Mouse (Mus musculus): ENCODE results near the gene Lif. TPM values are rescaled to one million over a fixed set of nuclear protein-coding genes. Genes with fewer than 3 reads are reported as not detected.

Lif gene
- total and polyA plus RNA-seq, 2 experiments from 2014 or later: 0.10 to 0.21 TPM

DNA sequence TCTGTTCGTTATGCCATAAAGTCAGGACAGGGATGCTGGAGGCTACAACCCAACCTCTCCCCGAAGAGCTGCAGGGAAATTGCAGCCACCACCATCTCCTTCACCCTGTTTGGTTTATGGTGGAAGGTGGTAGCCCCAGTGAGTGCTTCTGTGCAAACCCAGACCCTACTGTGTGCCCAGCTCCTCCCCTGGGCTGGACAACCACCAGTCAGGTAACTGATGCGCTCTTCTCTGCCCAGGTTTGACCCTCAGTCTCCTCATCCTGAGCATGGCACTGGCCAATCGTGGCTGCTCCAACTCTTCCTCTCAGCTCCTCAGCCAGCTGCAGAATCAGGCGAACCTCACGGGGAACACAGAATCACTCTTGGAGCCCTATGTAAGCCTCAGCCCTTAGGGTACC lies 19.2 kb upstream of the Lif start:
- WGBS: 84% methylated on average over 6 of the region's 6 CpGs
- Histone ChIP-seq H3K27ac (no peak overlapping the region), H3K27me3 (ENCODE audit: insufficient read depth, low read length) (no peaks in the 10 kb centered on the region)

DNA sequence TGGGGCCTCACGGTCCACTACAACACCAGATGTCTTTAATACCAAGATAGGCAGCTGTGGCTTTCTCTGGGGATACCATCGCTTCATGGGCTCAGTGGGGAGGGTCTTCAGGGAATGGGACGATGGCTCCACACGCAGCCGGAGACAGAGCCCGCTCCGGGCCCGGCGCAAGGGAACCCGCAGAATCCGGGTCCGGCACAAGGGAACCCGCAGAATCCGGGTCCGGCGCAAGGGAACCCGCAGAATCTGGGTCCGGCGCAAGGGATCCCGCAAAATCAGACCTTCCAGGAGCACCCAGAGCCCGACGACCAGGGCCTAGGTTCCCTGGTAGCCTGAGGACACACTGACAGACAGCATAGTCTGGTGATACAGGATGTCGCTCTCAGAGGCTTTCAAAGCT lies 17.7 kb upstream of the Lif start:
- Histone ChIP-seq H3K27me3 (ENCODE audit: insufficient read depth, low read length) (no peaks in the 10 kb centered on the region), H3K4me2 (ENCODE audit: low read depth, low read length) (no peak overlapping the region), H3K4me1 (ENCODE audit: insufficient read depth, low read length) (no peaks in the 10 kb centered on the region), H3K9ac (replicated peaks; ENCODE audit: low read length) (no peak overlapping the region), H3K4me3 (ENCODE audit: low read length) (no peak overlapping the region), H3K27ac (no peak overlapping the region), H3K36me3 (ENCODE audit: insufficient read depth, low read length) (no peaks in the 10 kb centered on the region), H3K9me3 (ENCODE audit: low read length) (no peaks in the 10 kb centered on the region)
- DNase-seq (ENCODE audit: low spot score) (no peak), ATAC-seq (no peak)
- TF ChIP-seq CTCF (IDR thresholded peaks at IDR 0.05; ENCODE audit: low read depth): no peak
- WGBS: 93% methylated on average over 23 of the region's 23 CpGs

More for the DNA sequence above, 19.2 kb upstream of the Lif start:
- Histone ChIP-seq H3K4me2 (ENCODE audit: low read depth, low read length) (no peak overlapping the region), H3K9me3 (ENCODE audit: low read length) (no peaks in the 10 kb centered on the region), H3K36me3 (ENCODE audit: insufficient read depth, low read length) (no peaks in the 10 kb centered on the region), H3K9ac (replicated peaks; ENCODE audit: low read length) (no peak overlapping the region), H3K4me3 (ENCODE audit: low read length) (no peak overlapping the region), H3K4me1 (ENCODE audit: insufficient read depth, low read length) (no peaks in the 10 kb centered on the region)
- no peak for DNase-seq (ENCODE audit: low spot score)
- no peak for ATAC-seq
- TF ChIP-seq CTCF (IDR thresholded peaks at IDR 0.05; ENCODE audit: low read depth): no peak

DNA sequence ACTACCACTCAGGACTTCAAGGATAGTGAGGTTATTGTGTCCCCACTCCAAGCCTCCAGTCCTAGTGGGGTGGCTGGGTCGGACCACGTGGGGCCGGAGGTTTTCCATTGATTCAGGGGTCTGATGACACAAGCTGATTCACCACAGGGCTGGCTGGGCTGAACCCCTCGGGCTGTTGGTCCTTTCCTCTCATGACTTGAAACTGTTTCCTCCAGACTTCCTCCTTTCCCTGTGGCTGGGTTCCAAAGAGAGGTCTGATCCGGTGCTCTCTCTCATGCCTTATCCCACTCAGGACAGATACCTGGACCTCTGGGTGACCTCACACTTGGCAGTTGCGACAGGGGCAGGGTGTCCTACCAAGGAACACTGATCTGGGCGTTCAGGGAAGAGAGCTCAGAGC lies 17.2 kb upstream of the Lif start:
- Histone ChIP-seq H3K9ac (replicated peaks; ENCODE audit: low read length) (no peak overlapping the region), H3K9me3 (ENCODE audit: low read length) (no peaks in the 10 kb centered on the region), H3K27me3 (ENCODE audit: insufficient read depth, low read length) (no peaks in the 10 kb centered on the region), H3K4me1 (ENCODE audit: insufficient read depth, low read length) (no peaks in the 10 kb centered on the region), H3K4me3 (ENCODE audit: low read length) (no peak overlapping the region), H3K27ac (no peak overlapping the region), H3K4me2 (ENCODE audit: low read depth, low read length) (no peak overlapping the region), H3K36me3 (ENCODE audit: insufficient read depth, low read length) (no peaks in the 10 kb centered on the region)
- no peak for ATAC-seq
- 77% methylated on average over 7 of the region's 7 CpGs for WGBS
- no peak for DNase-seq (ENCODE audit: low spot score)
- TF ChIP-seq CTCF (IDR thresholded peaks at IDR 0.05; ENCODE audit: low read depth): no peak

DNA sequence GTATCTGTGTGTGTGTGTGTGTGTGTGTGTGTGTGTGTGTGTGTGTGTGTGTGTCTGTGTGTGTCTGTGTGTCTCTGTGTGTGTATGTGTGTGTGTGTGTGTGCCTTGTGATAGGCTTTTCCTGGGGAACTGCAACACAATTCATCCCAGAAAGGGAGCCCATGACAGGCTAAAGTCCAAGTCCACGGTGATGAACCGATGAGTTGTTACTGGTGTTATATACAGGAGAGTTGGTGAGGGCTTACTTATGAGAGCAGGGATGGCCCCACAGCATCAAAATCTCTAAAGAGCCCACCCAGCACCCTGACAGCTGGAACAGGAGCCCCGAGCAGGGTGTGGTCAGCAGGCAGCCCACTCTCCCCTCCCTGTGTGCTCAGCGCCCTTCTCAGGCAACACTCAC lies 16.2 kb upstream of the Lif start:
- H3K4me3 ChIP-seq (ENCODE audit: low read length): no peak overlapping the region
- H3K36me3 ChIP-seq (ENCODE audit: insufficient read depth, low read length): no peaks in the 10 kb centered on the region
- no peaks in the 10 kb centered on the region for H3K9me3 ChIP-seq (ENCODE audit: low read length)
- WGBS: 80% methylated on average over 4 of the region's 4 CpGs
- no peak overlapping the region for H3K27ac ChIP-seq
- TF ChIP-seq CTCF (IDR thresholded peaks at IDR 0.05; ENCODE audit: low read depth): no peak
- no peak overlapping the region for H3K4me2 ChIP-seq (ENCODE audit: low read depth, low read length)
- no peaks in the 10 kb centered on the region for H3K4me1 ChIP-seq (ENCODE audit: insufficient read depth, low read length)
- H3K9ac ChIP-seq (replicated peaks; ENCODE audit: low read length): no peak overlapping the region
- no peak for DNase-seq (ENCODE audit: low spot score)
- H3K27me3 ChIP-seq (ENCODE audit: insufficient read depth, low read length): no peaks in the 10 kb centered on the region
- ATAC-seq: no peak

DNA sequence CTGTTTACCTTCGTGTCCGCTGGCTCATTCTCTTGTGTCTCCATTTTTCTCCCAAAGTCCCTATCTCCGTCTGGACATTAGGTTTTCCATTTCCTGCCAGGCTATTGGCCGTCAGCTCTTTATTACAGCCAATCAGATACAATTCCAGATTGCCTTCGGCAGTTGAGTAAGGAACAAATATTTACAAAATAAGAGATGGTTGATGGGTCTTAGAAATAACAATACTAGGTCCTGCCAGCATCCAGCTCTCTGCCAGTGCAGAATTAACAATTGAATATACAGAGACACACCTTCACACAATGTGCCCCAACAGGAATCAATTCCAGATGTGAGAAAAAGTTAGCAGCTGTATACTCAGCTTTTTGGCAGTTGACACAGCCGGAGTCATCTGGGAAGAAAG lies 11.2 kb upstream of the Lif start:
- no peak for ATAC-seq
- Histone ChIP-seq H3K27ac (no peak overlapping the region), H3K4me1 (ENCODE audit: insufficient read depth, low read length) (no peaks in the 10 kb centered on the region), H3K9ac (replicated peaks; ENCODE audit: low read length) (no peak overlapping the region), H3K36me3 (ENCODE audit: insufficient read depth, low read length) (no peaks in the 10 kb centered on the region), H3K4me3 (ENCODE audit: low read length) (no peak overlapping the region), H3K4me2 (ENCODE audit: low read depth, low read length) (no peak overlapping the region), H3K27me3 (ENCODE audit: insufficient read depth, low read length) (no peaks in the 10 kb centered on the region), H3K9me3 (ENCODE audit: low read length) (no peaks in the 10 kb centered on the region)
- DNase-seq (ENCODE audit: low spot score): no peak
- WGBS: 71% methylated on average over 6 of the region's 6 CpGs
- no peak for TF ChIP-seq CTCF (IDR thresholded peaks at IDR 0.05; ENCODE audit: low read depth)

DNA sequence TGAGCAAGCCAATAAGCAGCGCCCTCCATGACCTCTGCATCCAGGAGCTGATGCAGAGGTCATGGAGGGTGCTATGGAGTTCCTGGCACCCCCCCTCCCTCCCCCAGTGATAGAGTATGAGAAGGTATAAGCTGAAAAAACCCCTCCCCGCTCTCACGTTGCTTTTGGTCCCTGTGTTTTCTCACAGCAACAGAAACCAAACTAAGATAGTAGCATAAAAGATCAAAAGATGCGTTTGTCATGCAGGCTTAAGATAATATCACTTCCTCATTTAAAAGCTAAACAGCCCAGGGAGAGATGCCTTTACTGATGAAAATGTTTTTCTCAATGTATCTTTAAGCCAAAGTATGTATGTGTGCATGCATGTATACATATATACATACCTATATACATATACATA lies 10.7 kb upstream of the Lif start:
- Histone ChIP-seq H3K27me3 (ENCODE audit: insufficient read depth, low read length) (no peaks in the 10 kb centered on the region), H3K4me2 (ENCODE audit: low read depth, low read length) (no peak overlapping the region), H3K27ac (no peak overlapping the region), H3K9me3 (ENCODE audit: low read length) (no peaks in the 10 kb centered on the region), H3K9ac (replicated peaks; ENCODE audit: low read length) (no peak overlapping the region), H3K4me3 (ENCODE audit: low read length) (no peak overlapping the region), H3K36me3 (ENCODE audit: insufficient read depth, low read length) (no peaks in the 10 kb centered on the region), H3K4me1 (ENCODE audit: insufficient read depth, low read length) (no peaks in the 10 kb centered on the region)
- TF ChIP-seq CTCF (IDR thresholded peaks at IDR 0.05; ENCODE audit: low read depth): no peak
- ATAC-seq (no peak), DNase-seq (ENCODE audit: low spot score) (no peak)
- WGBS: 75% methylated on average over 4 of the region's 4 CpGs

DNA sequence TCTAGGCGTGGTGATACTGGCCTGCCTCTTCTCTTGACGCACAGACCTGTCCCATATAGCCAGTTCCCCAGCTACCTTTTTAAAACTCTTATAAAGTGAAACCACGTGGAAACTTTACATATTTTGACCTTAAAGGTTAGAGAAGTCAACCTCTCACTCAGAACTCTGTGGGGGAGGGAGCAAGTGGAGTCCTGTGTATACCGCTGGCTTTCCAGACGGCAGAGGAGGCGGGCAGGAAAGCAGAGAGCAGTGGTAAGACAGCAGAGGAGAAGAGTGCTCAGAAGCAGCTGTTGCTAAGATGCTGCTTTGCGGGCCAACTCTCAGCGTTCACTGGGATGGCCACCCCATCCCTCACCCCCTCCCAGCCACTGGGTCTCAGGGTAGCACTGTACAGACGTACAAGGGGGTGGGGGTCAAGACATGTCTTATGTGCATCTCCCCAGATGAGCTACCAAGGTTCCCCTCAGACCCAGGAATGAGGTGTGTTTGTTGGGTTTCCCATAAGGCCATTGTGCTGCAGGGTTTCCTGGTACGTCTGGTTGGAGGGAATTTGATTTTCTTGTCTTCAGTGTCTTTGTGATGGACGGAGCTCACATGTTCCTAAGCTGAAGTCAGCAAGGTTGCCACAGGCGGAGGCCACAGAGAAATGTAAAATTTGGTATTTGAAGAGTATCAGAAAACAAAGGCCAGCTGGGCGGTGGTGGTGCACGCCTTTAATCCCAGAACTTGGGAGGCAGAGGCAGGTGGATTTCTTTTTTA lies 10.0 kb upstream of the Lif start:
- Histone ChIP-seq H3K4me3 (ENCODE audit: low read length) (no peak overlapping the region), H3K27me3 (ENCODE audit: insufficient read depth, low read length) (no peaks in the 10 kb centered on the region), H3K36me3 (ENCODE audit: insufficient read depth, low read length) (no peaks in the 10 kb centered on the region), H3K4me2 (ENCODE audit: low read depth, low read length) (no peak overlapping the region), H3K4me1 (ENCODE audit: insufficient read depth, low read length) (no peaks in the 10 kb centered on the region), H3K9ac (replicated peaks; ENCODE audit: low read length) (no peak overlapping the region), H3K9me3 (ENCODE audit: low read length) (no peaks in the 10 kb centered on the region), H3K27ac (no peak overlapping the region)
- DNase-seq (ENCODE audit: low spot score) (no peak), ATAC-seq (no peak)
- 76% methylated on average over 14 of the region's 14 CpGs for WGBS
- TF ChIP-seq CTCF (IDR thresholded peaks at IDR 0.05; ENCODE audit: low read depth): no peak

Measured in hindbrain, postnatal 0 days (tissue).